Mouse (Mus musculus) hindbrain, embryonic 10.5 days (tissue): ENCODE measurements at regions not wholly inside any gene's neighbourhood (a gene's known extent, or its start where the extent isn't known, plus 50 kb on each side); places are given as distances from the start of the nearest gene placed in this dataset.

Experiments used
- DNase-seq: peaks from one replicate; pipeline ENCODE4 v3.0.0-alpha.2; 2017; ENCODE audit warnings: low spot score
- H3K27ac ChIP-seq: fragments of 300-500 bp; sonication (generic); 2 replicates; pipeline ENCODE4 v1.5.1; 2016; ENCODE audit warnings: mild to moderate bottlenecking, moderate library complexity
- H3K27me3 ChIP-seq: fragments of 300-500 bp; sonication (generic); 2 replicates; pipeline ENCODE4 v1.6.1; 2016; ENCODE audit warnings: mild to moderate bottlenecking; ENCODE audit not compliant: poor library complexity, insufficient read depth, severe bottlenecking
- H3K36me3 ChIP-seq: fragments of 300-500 bp; sonication (generic); 2 replicates; pipeline ENCODE4 v1.6.1; 2016; ENCODE audit warnings: mild to moderate bottlenecking, moderate library complexity
- H3K4me1 ChIP-seq: fragments of 300-500 bp; sonication (generic); replicated peaks from 2 replicates; pipeline ENCODE4 v1.6.1; 2016; ENCODE audit warnings: mild to moderate bottlenecking
- H3K4me3 ChIP-seq: fragments of 300-500 bp; sonication (generic); 2 replicates; pipeline ENCODE4 v1.5.1; 2016; ENCODE audit warnings: mild to moderate bottlenecking, moderate library complexity
- H3K9me3 ChIP-seq: fragments of 300-500 bp; sonication (generic); 2 replicates; pipeline ENCODE4 v1.6.1; 2016; ENCODE audit warnings: mild to moderate bottlenecking, moderate library complexity
- WGBS: fragments of 180-500 bp; shearing (Covaris S2); methylation state at CpG from one replicate; pipeline ENCODE4 v1.1.7; 2016; 5-methylcytosine and 5-hydroxymethylcytosine counted together

GRCm38 (mm10) chr14:106824100-106824706, 718.2 kb downstream of the Trim52 start:
- Histone ChIP-seq H3K4me3 (no peak overlapping the region), H3K27me3 (no peaks in the 10 kb centered on the region), H3K36me3 (no peaks in the 10 kb centered on the region), H3K27ac (no peak overlapping the region), H3K4me1 (no peaks in the 10 kb centered on the region), H3K9me3 (no peaks in the 10 kb centered on the region)
- 79% methylated on average over 1 of the region's 1 CpGs for WGBS
- no peak for DNase-seq

GRCm38 (mm10) chr14:106835705-106836104, 729.7 kb downstream of the Trim52 start:
- Histone ChIP-seq H3K4me3 (no peak overlapping the region), H3K9me3 (no peaks in the 10 kb centered on the region), H3K4me1 (peaks cover 4% of the 10 kb centered on the region; the same call in 1 of the 2 replicates), H3K36me3 (no peaks in the 10 kb centered on the region), H3K27me3 (no peaks in the 10 kb centered on the region), H3K27ac (no peak overlapping the region)
- no peak for DNase-seq
- WGBS: 89% methylated on average over 5 of the region's 5 CpGs

- Histone ChIP-seq H3K36me3 (no peaks in the 10 kb centered on the region), H3K9me3 (no peaks in the 10 kb centered on the region), H3K27me3 (no peaks in the 10 kb centered on the region), H3K27ac (no peak overlapping the region), H3K4me1 (peaks cover 4% of the 10 kb centered on the region; the same call in 1 of the 2 replicates), H3K4me3 (no peak overlapping the region)
- peak; percentile 8 for DNase-seq
- 34% methylated on average over 4 of the region's 4 CpGs for WGBS
Observed at GRCm38 (mm10) chr14:106836179-106836578, 730.2 kb downstream of the Trim52 start.
